31 mouse cellular contexts compared by ENCODE assay signal in the genomic region with DNA sequence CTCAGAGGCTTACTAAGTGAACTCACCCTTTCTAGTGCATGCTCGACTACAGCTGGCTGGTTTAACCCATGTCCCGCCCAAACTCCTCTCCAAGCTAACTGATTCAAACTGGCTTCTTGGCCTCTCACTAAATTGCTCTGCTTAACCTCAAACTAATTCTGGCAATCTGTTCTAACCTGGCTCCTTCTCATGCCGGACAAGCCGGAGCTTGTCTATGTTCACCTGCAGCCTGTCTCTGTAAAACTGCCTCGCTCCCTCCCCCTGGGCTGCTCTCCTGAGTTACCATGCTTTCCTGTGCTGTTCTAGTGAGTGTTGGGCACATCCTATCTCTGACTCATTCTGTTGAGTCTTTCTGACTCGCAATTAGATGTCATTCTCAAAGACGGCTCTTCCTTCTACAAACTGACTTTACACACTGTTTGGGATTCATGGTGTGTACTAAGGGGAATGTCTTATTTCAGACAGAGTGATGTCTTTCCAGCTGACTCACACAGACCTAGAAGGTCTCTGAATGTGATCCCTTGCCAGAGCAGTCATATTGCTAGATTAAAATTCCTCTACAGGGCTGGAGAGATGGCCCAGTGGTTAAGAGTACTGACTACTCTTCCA. TPM values are rescaled to one million over a fixed set of nuclear protein-coding genes. Genes with fewer than 3 reads are reported as not detected.
DNase-seq lines count a peak whose midpoint lies in the region; ATAC-seq and TF ChIP-seq lines count a peak whose summit lies in the region.
"Had no signal": no experiment of that assay in that cellular context is flagged by ENCODE, and none has a peak within 500 bp of the region (broad histone marks: within the 10 kb centered on the region; RNA-seq: fewer than 3 reads in every experiment).

No protein-coding gene starts in this region.

- H3K36me3 ChIP-seq in megakaryocyte, embryonic 14.5 days (replicated peaks; ENCODE audit: low read length) = peaks cover 13% of the 10 kb centered on the region
- H3K36me3 ChIP-seq in E14TG2a.4 (ENCODE audit: insufficient read depth, low read length) = peaks cover 16% of the 10 kb centered on the region
- H3K36me3 ChIP-seq: embryonic facial prominence, embryonic 15.5 days; heart, embryonic 15.5 days; lung, embryonic 15.5 days had no signal

- H3K4me1 ChIP-seq in megakaryocyte, embryonic 14.5 days = peaks cover 60% of the 10 kb centered on the region
- peaks cover 80% of the 10 kb centered on the region for H3K4me1 ChIP-seq in E14TG2a.4 (replicated peaks; ENCODE audit: low read depth, low read length)

- TF ChIP-seq CTCF in E14TG2a.4 (conservative IDR thresholded peaks at IDR 0.05; ENCODE audit: low read length) = no peak

- H3K9me3 ChIP-seq in megakaryocyte, embryonic 14.5 days = no peaks in the 10 kb centered on the region
- no peaks in the 10 kb centered on the region for H3K9me3 ChIP-seq in E14TG2a.4 (ENCODE audit: low read length)
- H3K9me3 ChIP-seq: embryonic facial prominence, embryonic 15.5 days; forebrain, embryonic 10.5 days; heart, embryonic 15.5 days; lung, embryonic 15.5 days; midbrain, embryonic 12.5 days had no signal

- no peak for ATAC-seq in megakaryocyte, adult 5-6 weeks (ENCODE audit: poor library complexity, severe bottlenecking)
- ATAC-seq in granulocyte monocyte progenitor cell, adult 5-6 weeks (replicated peaks; ENCODE audit: poor library complexity, severe bottlenecking) = 0 out of 2 replicates have a peak, but pooled peaks have one; percentile 20

- H3K4me3 ChIP-seq in megakaryocyte, embryonic 14.5 days (replicated peaks) = peak overlapping the region; percentile 65
- H3K4me3 ChIP-seq in E14TG2a.4 (replicated peaks; ENCODE audit: low read length) = peak overlapping the region; percentile 59
- H3K4me3 ChIP-seq: embryonic facial prominence, embryonic 15.5 days; forebrain, embryonic 10.5 days; heart, embryonic 15.5 days; lung, embryonic 15.5 days; midbrain, embryonic 12.5 days had no signal

- no peaks in the 10 kb centered on the region for H3K27me3 ChIP-seq in megakaryocyte, embryonic 14.5 days (replicated peaks)
- no peaks in the 10 kb centered on the region for H3K27me3 ChIP-seq in E14TG2a.4 (ENCODE audit: insufficient read depth, low read length)
- H3K27me3 ChIP-seq: CH12.LX; embryonic facial prominence, embryonic 15.5 days; heart, embryonic 15.5 days; lung, embryonic 15.5 days; midbrain, embryonic 12.5 days had no signal

- peak; percentile 66 for DNase-seq in Muller cell, postnatal 12 days (ENCODE audit: inconsistent ontology term)
- no peak for DNase-seq in cerebellum, postnatal 10 days
- DNase-seq in thymus, postnatal 36 days = no peak
- DNase-seq: adrenal gland, adult 8-10 months; cerebellum, adult 11-12 months; cerebellum, postnatal 25 days; embryo, embryonic 11 days; heart, postnatal 4 days; kidney, adult 11 months; layer of hippocampus, postnatal 36 days; lung, postnatal 4 days; retina, postnatal 1 day had no signal

RNA-seq across cellular contexts. Expression of gene Kdm1a, which starts 4.2 kb away (rescaled TPM):
- 7.1 and 8.2 TPM in 2 replicates for polyA plus RNA-seq in megakaryocyte, embryonic 14.5 days (2012; ENCODE audit: insufficient read depth, low replicate concordance)
- total RNA-seq in megakaryocyte, adult 5-6 weeks (2015) = 24.1 and 25.8 TPM in 2 replicates
- 36.6 and 48.6 TPM in 2 replicates for total RNA-seq in megakaryocyte, adult 5-6 weeks (2017)
- 57.8 and 60.8 TPM in 2 replicates for total RNA-seq in granulocyte monocyte progenitor cell, adult 5-6 weeks (2014; fragmentation: Nextera tagmentation)
- 53.4 and 59.4 TPM in 2 replicates for total RNA-seq in granulocyte monocyte progenitor cell, adult 5-6 weeks (2017)

RNA-seq across cellular contexts. Expression of gene Tex46, which starts 11.9 kb away (rescaled TPM):
- polyA plus RNA-seq in megakaryocyte, embryonic 14.5 days (2012; ENCODE audit: insufficient read depth, low replicate concordance) = not detected in 2 replicates
- not detected in 2 replicates for total RNA-seq in megakaryocyte, adult 5-6 weeks (2015)
- total RNA-seq in megakaryocyte, adult 5-6 weeks (2017) = not detected in 2 replicates
- total RNA-seq in granulocyte monocyte progenitor cell, adult 5-6 weeks (2014; fragmentation: Nextera tagmentation) = not detected in 2 replicates
- not detected in 2 replicates for total RNA-seq in granulocyte monocyte progenitor cell, adult 5-6 weeks (2017)
- total RNA-seq: adrenal gland, adult 8-10 months; CH12.LX; gastrocnemius, adult 8-10 months; heart, adult 8-10 months; heart, postnatal 4 days; layer of hippocampus, postnatal 36 days; left cerebral cortex, postnatal 14 days had no signal
- polyA plus RNA-seq: embryonic facial prominence, embryonic 15.5 days; forebrain, embryonic 10.5 days; heart, embryonic 15.5 days; kidney, embryonic 16.5 days; large intestine, adult 2 months; limb, embryonic 14.5 days; liver, embryonic 14.5 days; lung, embryonic 15.5 days; midbrain, embryonic 12.5 days; stomach, postnatal 0 days; thymus, postnatal 0 days had no signal

RNA-seq across cellular contexts. Expression of gene Lactbl1, which starts 24.0 kb away (rescaled TPM):
- 0.04 TPM in 1 of 2 replicates, not detected in the other for polyA plus RNA-seq in megakaryocyte, embryonic 14.5 days (2012; ENCODE audit: insufficient read depth, low replicate concordance)
- not detected in 2 replicates for total RNA-seq in megakaryocyte, adult 5-6 weeks (2015)
- total RNA-seq in megakaryocyte, adult 5-6 weeks (2017) = 0.16 TPM in 1 of 2 replicates, not detected in the other
- 0.36 TPM in 1 of 2 replicates, not detected in the other for total RNA-seq in granulocyte monocyte progenitor cell, adult 5-6 weeks (2014; fragmentation: Nextera tagmentation)
- total RNA-seq in granulocyte monocyte progenitor cell, adult 5-6 weeks (2017) = 0.09 TPM in 1 of 2 replicates, not detected in the other
- total RNA-seq: adrenal gland, adult 8-10 months; CH12.LX; gastrocnemius, adult 8-10 months; heart, postnatal 4 days; layer of hippocampus, postnatal 36 days had no signal
- polyA plus RNA-seq: embryonic facial prominence, embryonic 15.5 days; forebrain, embryonic 10.5 days; heart, embryonic 15.5 days; kidney, embryonic 16.5 days; large intestine, adult 2 months; liver, embryonic 14.5 days; lung, embryonic 15.5 days; stomach, postnatal 0 days had no signal
